Mouse (Mus musculus) limb, embryonic 13.5 days (tissue): ENCODE data around the gene G3bp2. TPM values are rescaled to one million over a fixed set of nuclear protein-coding genes. Genes with fewer than 3 reads are reported as not detected.

Source experiments
- ATAC-seq: fragments of 200-750 bp; cut with Nextera tagmentation; 2 replicates; pipeline ENCODE4 v1.8.0; 2017; ENCODE audit warnings: low read depth, moderate number of reproducible peaks, moderate TSS enrichment; ENCODE audit not compliant: low FRiP score
- H3K27ac ChIP-seq: fragments of 300-500 bp; sonication (generic); 2 replicates; pipeline ENCODE4 v1.5.1; 2015; ENCODE audit warnings: inconsistent platforms, mild to moderate bottlenecking, moderate library complexity
- H3K27me3 ChIP-seq: fragments of 300-500 bp; sonication (generic); 2 replicates; pipeline ENCODE4 v1.6.1; 2015; ENCODE audit warnings: mild to moderate bottlenecking, inconsistent platforms
- H3K36me3 ChIP-seq: fragments of 300-500 bp; sonication (generic); 2 replicates; pipeline ENCODE4 v1.6.1; 2015; ENCODE audit warnings: inconsistent platforms, mild to moderate bottlenecking, moderate library complexity
- H3K4me1 ChIP-seq: fragments of 300-500 bp; sonication (generic); 2 replicates; pipeline ENCODE4 v1.6.1; 2015; ENCODE audit warnings: inconsistent platforms
- H3K4me2 ChIP-seq: fragments of 300-500 bp; sonication (generic); replicated peaks from 2 replicates; pipeline ENCODE4 v1.6.1; 2015; ENCODE audit warnings: inconsistent platforms, mild to moderate bottlenecking, moderate library complexity
- H3K4me3 ChIP-seq: fragments of 300-500 bp; sonication (generic); 2 replicates; pipeline ENCODE4 v1.5.1; 2015; ENCODE audit warnings: moderate library complexity, mild to moderate bottlenecking, inconsistent platforms
- H3K9ac ChIP-seq: fragments of 300-500 bp; sonication (generic); 2 replicates; pipeline ENCODE4 v1.6.1; 2015; ENCODE audit warnings: mild to moderate bottlenecking, inconsistent platforms
- H3K9me3 ChIP-seq: fragments of 300-500 bp; sonication (generic); 2 replicates; pipeline ENCODE4 v1.6.1; 2016; ENCODE audit warnings: inconsistent platforms
- WGBS: fragments of 180-500 bp; shearing (Covaris S2); methylation state at CpG from one replicate; pipeline ENCODE4 v1.1.7; 2015; 5-methylcytosine and 5-hydroxymethylcytosine counted together
- polyA plus RNA-seq: library from polyadenylated mRNA; unstranded; fragments of >200 nt; fragmentation: Nextera tagmentation; extraction: Ambion mirVana; gene quantifications from 2 replicates; pipeline ENCODE4 v1.2.1, GENCODE M21; 2015

Gene G3bp2
- polyA plus RNA-seq, 1 experiment from 2014 or later = 209 TPM

- ATAC-seq = no peak
- H3K4me3 ChIP-seq = no peak overlapping the region
- peaks cover 10% of the 10 kb centered on the region for H3K4me1 ChIP-seq
- H3K27me3 ChIP-seq = peaks cover 3% of the 10 kb centered on the region; the same call in 1 of the 2 replicates
- H3K9me3 ChIP-seq = no peaks in the 10 kb centered on the region
- H3K27ac ChIP-seq = no peak overlapping the region
- 86% methylated on average over 6 of the region's 6 CpGs for WGBS
- H3K4me2 ChIP-seq = no peak overlapping the region
- no peak overlapping the region for H3K9ac ChIP-seq
- no peaks in the 10 kb centered on the region for H3K36me3 ChIP-seq
Observed at GRCm38 (mm10) chr5:92114223-92114622, 30.7 kb upstream of the G3bp2 start.

- no peak overlapping the region for H3K27ac ChIP-seq
- H3K9ac ChIP-seq = no peak overlapping the region
- H3K27me3 ChIP-seq = peaks cover 3% of the 10 kb centered on the region; the same call in 1 of the 2 replicates
- ATAC-seq = no peak
- no peaks in the 10 kb centered on the region for H3K9me3 ChIP-seq
- H3K4me1 ChIP-seq = peaks cover 10% of the 10 kb centered on the region
- WGBS = 84% methylated on average over 7 of the region's 7 CpGs
- H3K36me3 ChIP-seq = no peaks in the 10 kb centered on the region
- H3K4me3 ChIP-seq = no peak overlapping the region
- H3K4me2 ChIP-seq = no peak overlapping the region
Observed at GRCm38 (mm10) chr5:92113484-92113883, 30.0 kb upstream of the G3bp2 start.

- Histone ChIP-seq H3K27me3 (peaks cover 3% of the 10 kb centered on the region; the same call in 1 of the 2 replicates), H3K27ac (no peak overlapping the region), H3K4me1 (peaks cover 10% of the 10 kb centered on the region), H3K36me3 (no peaks in the 10 kb centered on the region), H3K9ac (0 out of 2 replicates have a peak overlapping the region, but pooled peaks have one; percentile 0), H3K4me2 (peak overlapping the region; percentile 51), H3K9me3 (no peaks in the 10 kb centered on the region), H3K4me3 (peak overlapping the region; percentile 19)
- 3% methylated on average over 10 of the region's 10 CpGs for WGBS
- no peak for ATAC-seq
Observed at GRCm38 (mm10) chr5:92112585-92112984, 29.1 kb upstream of the G3bp2 start.

GRCm38 (mm10) chr5:92112175-92112574, 28.7 kb upstream of the G3bp2 start:
- no peaks in the 10 kb centered on the region for H3K9me3 ChIP-seq
- H3K27ac ChIP-seq = no peak overlapping the region
- H3K4me2 ChIP-seq = peak overlapping the region; percentile 51
- no peak overlapping the region for H3K9ac ChIP-seq
- H3K36me3 ChIP-seq = no peaks in the 10 kb centered on the region
- ATAC-seq = no peak
- H3K4me3 ChIP-seq = peak overlapping the region; percentile 19
- 13% methylated on average over 6 of the region's 6 CpGs for WGBS
- peaks cover 10% of the 10 kb centered on the region for H3K4me1 ChIP-seq
- peaks cover 3% of the 10 kb centered on the region; the same call in 1 of the 2 replicates for H3K27me3 ChIP-seq

GRCm38 (mm10) chr5:92110818-92111355, 27.4 kb upstream of the G3bp2 start:
- no peaks in the 10 kb centered on the region for H3K36me3 ChIP-seq
- H3K27ac ChIP-seq = no peak overlapping the region
- H3K9ac ChIP-seq = no peak overlapping the region
- ATAC-seq = no peak
- H3K4me3 ChIP-seq = no peak overlapping the region
- no peaks in the 10 kb centered on the region for H3K9me3 ChIP-seq
- 92% methylated on average over 5 of the region's 5 CpGs for WGBS
- peaks cover 18% of the 10 kb centered on the region for H3K4me1 ChIP-seq
- H3K4me2 ChIP-seq = no peak overlapping the region
- H3K27me3 ChIP-seq = peaks cover 3% of the 10 kb centered on the region; the same call in 1 of the 2 replicates

GRCm38 (mm10) chr5:92107282-92107681, 23.8 kb upstream of the G3bp2 start:
- H3K4me1 ChIP-seq = peaks cover 25% of the 10 kb centered on the region
- no peak overlapping the region for H3K27ac ChIP-seq
- H3K9me3 ChIP-seq = no peaks in the 10 kb centered on the region
- H3K36me3 ChIP-seq = no peaks in the 10 kb centered on the region
- 85% methylated on average over 4 of the region's 4 CpGs for WGBS
- no peak overlapping the region for H3K4me3 ChIP-seq
- H3K27me3 ChIP-seq = no peaks in the 10 kb centered on the region
- H3K4me2 ChIP-seq = no peak overlapping the region
- ATAC-seq = no peak
- H3K9ac ChIP-seq = no peak overlapping the region

GRCm38 (mm10) chr5:92106327-92107125, 23.0 kb upstream of the G3bp2 start:
- peaks cover 23% of the 10 kb centered on the region for H3K4me1 ChIP-seq
- no peaks in the 10 kb centered on the region for H3K36me3 ChIP-seq
- no peak overlapping the region; the same call in 1 of the 2 replicates for H3K4me2 ChIP-seq
- no peak overlapping the region for H3K4me3 ChIP-seq
- no peak overlapping the region; the same call in 1 of the 2 replicates for H3K27ac ChIP-seq
- 37% methylated on average over 10 of the region's 10 CpGs for WGBS
- ATAC-seq = 0 out of 2 replicates have a peak, but pooled peaks have one; percentile 36
- no peak overlapping the region for H3K9ac ChIP-seq
- no peaks in the 10 kb centered on the region for H3K9me3 ChIP-seq
- H3K27me3 ChIP-seq = no peaks in the 10 kb centered on the region

GRCm38 (mm10) chr5:92103816-92104415, 20.4 kb upstream of the G3bp2 start:
- Histone ChIP-seq H3K4me1 (peaks cover 23% of the 10 kb centered on the region), H3K9me3 (no peaks in the 10 kb centered on the region), H3K27me3 (no peaks in the 10 kb centered on the region), H3K27ac (no peak overlapping the region), H3K4me3 (no peak overlapping the region), H3K4me2 (no peak overlapping the region), H3K36me3 (no peaks in the 10 kb centered on the region), H3K9ac (no peak overlapping the region)
- 75% methylated on average over 13 of the region's 13 CpGs for WGBS
- no peak for ATAC-seq

- Histone ChIP-seq H3K4me1 (peaks cover 30% of the 10 kb centered on the region), H3K4me3 (no peak overlapping the region), H3K36me3 (no peaks in the 10 kb centered on the region), H3K27ac (no peak overlapping the region), H3K27me3 (no peaks in the 10 kb centered on the region), H3K9me3 (no peaks in the 10 kb centered on the region), H3K4me2 (no peak overlapping the region), H3K9ac (no peak overlapping the region)
- WGBS = 41% methylated on average over 6 of the region's 6 CpGs
- ATAC-seq = no peak
Observed at GRCm38 (mm10) chr5:92103062-92103461, 19.5 kb upstream of the G3bp2 start.

- H3K4me1 ChIP-seq = peaks cover 32% of the 10 kb centered on the region
- no peak overlapping the region for H3K27ac ChIP-seq
- H3K36me3 ChIP-seq = no peaks in the 10 kb centered on the region
- 89% methylated on average over 8 of the region's 8 CpGs for WGBS
- H3K4me3 ChIP-seq = no peak overlapping the region
- no peak overlapping the region for H3K4me2 ChIP-seq
- H3K9me3 ChIP-seq = no peaks in the 10 kb centered on the region
- H3K27me3 ChIP-seq = no peaks in the 10 kb centered on the region
- no peak for ATAC-seq
- no peak overlapping the region for H3K9ac ChIP-seq
Observed at GRCm38 (mm10) chr5:92101601-92102000, 18.1 kb upstream of the G3bp2 start.

- Histone ChIP-seq H3K4me3 (no peak overlapping the region), H3K4me2 (peak overlapping the region; percentile 39), H3K27ac (peak overlapping the region; percentile 39; the same call in 1 of the 2 replicates), H3K27me3 (no peaks in the 10 kb centered on the region), H3K9ac (no peak overlapping the region), H3K36me3 (no peaks in the 10 kb centered on the region), H3K9me3 (no peaks in the 10 kb centered on the region), H3K4me1 (peaks cover 29% of the 10 kb centered on the region)
- 0 out of 2 replicates have a peak, but pooled peaks have one; percentile 68 for ATAC-seq
- 28% methylated on average over 13 of the region's 13 CpGs for WGBS
Observed at GRCm38 (mm10) chr5:92098351-92099109, 15.0 kb upstream of the G3bp2 start.
